Mouse (Mus musculus): ENCODE measurements around the gene Ptprn. TPM values are rescaled to one million over a fixed set of nuclear protein-coding genes. Genes with fewer than 3 reads are reported as not detected.

Gene Ptprn
- total RNA-seq, 1 experiment from 2014 or later: 46.5 TPM

Small RNA genes within 50 kb of the gene (microRNA-seq; reads per million reads assigned to microRNA genes)
- gene Gm27943: 0 reads per million in 2 experiments

Other genes with a start within 250 kb of the Ptprn start
- 4.3 and 5.9 TPM in 2 replicates for gene Nhej1, start 139.3 kb downstream of the Ptprn start, total RNA-seq (2021)
- gene Slc23a3, start 130.6 kb downstream of the Ptprn start, total RNA-seq (2021): 0.71 TPM in 1 of 2 replicates, not detected in the other
- gene Cnppd1, start 121.8 kb downstream of the Ptprn start, total RNA-seq (2021): 35.0 and 47.1 TPM in 2 replicates
- 74.1 and 78.4 TPM in 2 replicates for gene Retreg2, start 121.7 kb downstream of the Ptprn start, total RNA-seq (2021)
- 26.3 and 33.5 TPM in 2 replicates for gene Zfand2b, start 95.9 kb downstream of the Ptprn start, total RNA-seq (2021)
- gene Abcb6, start 84.1 kb downstream of the Ptprn start, total RNA-seq (2021): 37.0 and 44.5 TPM in 2 replicates
- gene Ankzf1, start 72.4 kb downstream of the Ptprn start, total RNA-seq (2021): 14.4 and 19.8 TPM in 2 replicates
- 36.0 and 36.4 TPM in 2 replicates for gene Atg9a, start 72.3 kb downstream of the Ptprn start, total RNA-seq (2021)
- gene Glb1l, start 53.7 kb downstream of the Ptprn start, total RNA-seq (2021): 18.0 and 24.7 TPM in 2 replicates
- gene Stk16, start 53.7 kb downstream of the Ptprn start, total RNA-seq (2021): 95.6 and 104 TPM in 2 replicates
- 42.9 and 53.1 TPM in 2 replicates for gene Tuba4a, start 44.6 kb downstream of the Ptprn start, total RNA-seq (2021)
- not detected in 2 replicates for gene A630095N17Rik, start 32.4 kb downstream of the Ptprn start, total RNA-seq (2021)
- gene Dnajb2, start 28.1 kb downstream of the Ptprn start, total RNA-seq (2021): 49.3 and 66.8 TPM in 2 replicates
- 119 and 126 TPM in 2 replicates for gene Resp18, start 13.9 kb upstream of the Ptprn start, total RNA-seq (2021)
- 92.5 and 101 TPM in 2 replicates for gene Dnpep, start 53.5 kb upstream of the Ptprn start, total RNA-seq (2021)
- 19.8 and 26.9 TPM in 2 replicates for gene Des, start 95.8 kb upstream of the Ptprn start, total RNA-seq (2021)
- gene Speg, start 110.8 kb upstream of the Ptprn start, total RNA-seq (2021): 11.0 and 18.3 TPM in 2 replicates
- gene Gmppa, start 171.4 kb upstream of the Ptprn start, total RNA-seq (2021): 58.8 and 74.2 TPM in 2 replicates
- gene Asic4, start 185.9 kb upstream of the Ptprn start, total RNA-seq (2021): 3.8 and 4.2 TPM in 2 replicates
- 40.7 and 47.0 TPM in 2 replicates for gene Chpf, start 214.8 kb upstream of the Ptprn start, total RNA-seq (2021)
- gene Tmem198, start 215.0 kb upstream of the Ptprn start, total RNA-seq (2021): 2.9 and 3.3 TPM in 2 replicates
- 98.3 and 99.4 TPM in 2 replicates for gene Obsl1, start 241.9 kb upstream of the Ptprn start, total RNA-seq (2021)
- 85.9 and 116 TPM in 2 replicates for gene Inha, start 242.6 kb upstream of the Ptprn start, total RNA-seq (2021)